Mouse (Mus musculus) granulocyte monocyte progenitor cell, adult 5-6 weeks (primary cell): ENCODE data around the gene Tmem253. TPM values are rescaled to one million over a fixed set of nuclear protein-coding genes. Genes with fewer than 3 reads are reported as not detected.

ENCODE experiments used
- total RNA-seq, 2 experiments: library from RNA; stranded (forward) in 1 of 2; stranded (reverse) in 1 of 2; fragments of 200-712, 200-1000 nt in 1 of 2; fragments of >200 nt in 1 of 2; fragmentation: Nextera tagmentation in 1 of 2; gene quantifications; 2 replicates each; pipeline ENCODE4 v1.2.3; 2014 to 2017

Tmem253 gene
- total RNA-seq, 2 experiments from 2014 or later, result not detected

Other genes with a start within 250 kb of the Tmem253 start
- not detected in 2 replicates for gene Ang4, start 242.1 kb upstream of the Tmem253 start, total RNA-seq (2014; fragmentation: Nextera tagmentation)
- gene Ang4, start 242.1 kb upstream of the Tmem253 start, total RNA-seq (2017), result not detected in 2 replicates
- not detected in 2 replicates for gene AY358078, start 215.6 kb upstream of the Tmem253 start, total RNA-seq (2014; fragmentation: Nextera tagmentation)
- gene AY358078, start 215.6 kb upstream of the Tmem253 start, total RNA-seq (2017), result not detected in 2 replicates
- gene Ear6, start 162.0 kb upstream of the Tmem253 start, total RNA-seq (2014; fragmentation: Nextera tagmentation), result not detected in 2 replicates
- 2.1 and 2.7 TPM in 2 replicates for gene Ear6, start 162.0 kb upstream of the Tmem253 start, total RNA-seq (2017)
- 15.4 and 22.2 TPM in 2 replicates for gene Mettl17, start 130.8 kb upstream of the Tmem253 start, total RNA-seq (2014; fragmentation: Nextera tagmentation)
- 13.1 and 34.7 TPM in 2 replicates for gene Mettl17, start 130.8 kb upstream of the Tmem253 start, total RNA-seq (2017)
- 0.49 and 1.4 TPM in 2 replicates for gene Slc39a2, start 122.8 kb upstream of the Tmem253 start, total RNA-seq (2014; fragmentation: Nextera tagmentation)
- 0.09 and 0.21 TPM in 2 replicates for gene Slc39a2, start 122.8 kb upstream of the Tmem253 start, total RNA-seq (2017)
- gene Ndrg2, start 101.5 kb upstream of the Tmem253 start, total RNA-seq (2014; fragmentation: Nextera tagmentation), result 5.4 and 6.2 TPM in 2 replicates
- 8.7 and 11.4 TPM in 2 replicates for gene Ndrg2, start 101.5 kb upstream of the Tmem253 start, total RNA-seq (2017)
- not detected in 2 replicates for gene Tppp2, start 97.2 kb upstream of the Tmem253 start, total RNA-seq (2014; fragmentation: Nextera tagmentation)
- gene Tppp2, start 97.2 kb upstream of the Tmem253 start, total RNA-seq (2017), result not detected in 2 replicates
- not detected in 2 replicates for gene Rnase13, start 92.9 kb upstream of the Tmem253 start, total RNA-seq (2014; fragmentation: Nextera tagmentation)
- gene Rnase13, start 92.9 kb upstream of the Tmem253 start, total RNA-seq (2017), result not detected in 2 replicates
- 8.6 and 14.9 TPM in 2 replicates for gene Arhgef40, start 30.9 kb upstream of the Tmem253 start, total RNA-seq (2014; fragmentation: Nextera tagmentation)
- gene Arhgef40, start 30.9 kb upstream of the Tmem253 start, total RNA-seq (2017), result 10.8 and 11.4 TPM in 2 replicates
- 11.3 and 20.1 TPM in 2 replicates for gene Zfp219, start 5.1 kb downstream of the Tmem253 start, total RNA-seq (2014; fragmentation: Nextera tagmentation)
- 13.6 and 17.0 TPM in 2 replicates for gene Zfp219, start 5.1 kb downstream of the Tmem253 start, total RNA-seq (2017)
- not detected in 2 replicates for gene Olfr221, start 26.8 kb downstream of the Tmem253 start, total RNA-seq (2014; fragmentation: Nextera tagmentation)
- gene Olfr221, start 26.8 kb downstream of the Tmem253 start, total RNA-seq (2017), result not detected in 2 replicates
- 362 and 404 TPM in 2 replicates for gene Hnrnpc, start 88.4 kb downstream of the Tmem253 start, total RNA-seq (2014; fragmentation: Nextera tagmentation)
- gene Hnrnpc, start 88.4 kb downstream of the Tmem253 start, total RNA-seq (2017), result 637 and 667 TPM in 2 replicates
- 7.4 and 10.8 TPM in 2 replicates for gene Rpgrip1, start 95.0 kb downstream of the Tmem253 start, total RNA-seq (2014; fragmentation: Nextera tagmentation)
- gene Rpgrip1, start 95.0 kb downstream of the Tmem253 start, total RNA-seq (2017), result 4.5 and 4.8 TPM in 2 replicates
- 91.5 and 98.8 TPM in 2 replicates for gene Supt16, start 181.8 kb downstream of the Tmem253 start, total RNA-seq (2014; fragmentation: Nextera tagmentation)
- gene Supt16, start 181.8 kb downstream of the Tmem253 start, total RNA-seq (2017), result 229 and 242 TPM in 2 replicates
- 71.1 and 96.4 TPM in 2 replicates for gene Chd8, start 242.1 kb downstream of the Tmem253 start, total RNA-seq (2014; fragmentation: Nextera tagmentation)
- gene Chd8, start 242.1 kb downstream of the Tmem253 start, total RNA-seq (2017), result 60.1 and 63.5 TPM in 2 replicates